Mouse (Mus musculus) liver, adult 2 months (tissue): ENCODE results near the gene Rsph3a.
"Not testable (repeated sequence)": the region's sequence is repeated elsewhere in the genome, so short reads cannot be mapped to it uniquely, and the experiment has no call there.

Experiments
- CTCF ChIP-seq: fragments of 200-500 bp; IDR thresholded peaks from 2 replicates; pipeline ENCODE4 v1.5.1; 2011; ENCODE audit warnings: low read depth, low read length, control low read depth
- POLR2A ChIP-seq: fragments of 200-500 bp; IDR thresholded peaks from 2 replicates; pipeline ENCODE4 v1.6.1; 2011; ENCODE audit warnings: low read length, control low read depth; ENCODE audit not compliant: insufficient read depth; ENCODE audit errors: extremely low read depth

- TF ChIP-seq POLR2A, CTCF: not testable (repeated sequence)
Measured at GRCm38 (mm10) chr17:8003248-8003647, 57.8 kb downstream of the Rsph3a start.
